Mouse (Mus musculus): ENCODE measurements around the gene Lamb2. TPM values are rescaled to one million over a fixed set of nuclear protein-coding genes. Genes with fewer than 3 reads are reported as not detected.

Gene Lamb2
- 0.44 TPM for polyA plus RNA-seq (2017; shearing (Covaris generic))

GRCm38 (mm10) chr9:108479721-108480351, at the start of gene Lamb2:
Lamb2 (plus strand) TSS chr9:108479736.

GRCm38 (mm10) chr9:108436182-108436581, 43.4 kb upstream of the Lamb2 start, which contains the start of gene BC048562:
BC048562 (plus strand) TSS chr9:108436482.

GRCm38 (mm10) chr9:108460319-108461178, 19.0 kb upstream of the Lamb2 start, which contains the start of gene Ccdc71:
Ccdc71 (plus strand) TSS chr9:108460527.

GRCm38 (mm10) chr9:108461181-108461631, 18.3 kb upstream of the Lamb2 start, which contains the start of gene Klhdc8b:
Klhdc8b (minus strand) TSS chr9:108461581.

GRCm38 (mm10) chr9:108490559-108491285, 11.2 kb downstream of the Lamb2 start, which contains the start of gene Usp19:
Usp19 (plus strand) TSS chr9:108490602.

GRCm38 (mm10) chr9:108507619-108508434, 28.3 kb downstream of the Lamb2 start, which contains the start of gene Qars:
Qars (plus strand) TSS chr9:108507706.

GRCm38 (mm10) chr9:108516380-108517251, 37.1 kb downstream of the Lamb2 start, which contains the start of gene Qrich1:
Qrich1 (plus strand) TSS chr9:108516806.

Other genes starting within 250 kb of the Lamb2 start
- 9.2 TPM for gene Dag1, start 215.8 kb upstream of the Lamb2 start, polyA plus RNA-seq (2017; shearing (Covaris generic))
- gene Nicn1, start 189.3 kb upstream of the Lamb2 start, polyA plus RNA-seq (2017; shearing (Covaris generic)) = 3.9 TPM
- 0.63 TPM for gene Amt, start 182.9 kb upstream of the Lamb2 start, polyA plus RNA-seq (2017; shearing (Covaris generic))
- 397 TPM for gene Rhoa, start 173.6 kb upstream of the Lamb2 start, polyA plus RNA-seq (2017; shearing (Covaris generic))
- gene Tcta, start 173.6 kb upstream of the Lamb2 start, polyA plus RNA-seq (2017; shearing (Covaris generic)) = 18.0 TPM
- gene Gpx1, start 140.8 kb upstream of the Lamb2 start, polyA plus RNA-seq (2017; shearing (Covaris generic)) = 707 TPM
- 171 TPM for gene Usp4, start 131.9 kb upstream of the Lamb2 start, polyA plus RNA-seq (2017; shearing (Covaris generic))
- gene 1700102P08Rik, start 86.9 kb upstream of the Lamb2 start, polyA plus RNA-seq (2017; shearing (Covaris generic)) = 2.0 TPM
- not detected for gene Ccdc36, start 51.3 kb upstream of the Lamb2 start, polyA plus RNA-seq (2017; shearing (Covaris generic))
- not detected for gene BC048562, start 43.3 kb upstream of the Lamb2 start, polyA plus RNA-seq (2017; shearing (Covaris generic))
- gene Ccdc71, start 19.2 kb upstream of the Lamb2 start, polyA plus RNA-seq (2017; shearing (Covaris generic)) = 56.3 TPM
- gene Klhdc8b, start 18.2 kb upstream of the Lamb2 start, polyA plus RNA-seq (2017; shearing (Covaris generic)) = 5.8 TPM
- 185 TPM for gene Usp19, start 10.9 kb downstream of the Lamb2 start, polyA plus RNA-seq (2017; shearing (Covaris generic))
- 106 TPM for gene Qars, start 28.0 kb downstream of the Lamb2 start, polyA plus RNA-seq (2017; shearing (Covaris generic))
- 160 TPM for gene Qrich1, start 37.1 kb downstream of the Lamb2 start, polyA plus RNA-seq (2017; shearing (Covaris generic))
- gene Impdh2, start 80.5 kb downstream of the Lamb2 start, polyA plus RNA-seq (2017; shearing (Covaris generic)) = 107 TPM
- 73.7 TPM for gene Ndufaf3, start 87.7 kb downstream of the Lamb2 start, polyA plus RNA-seq (2017; shearing (Covaris generic))
- 150 TPM for gene Dalrd3, start 90.2 kb downstream of the Lamb2 start, polyA plus RNA-seq (2017; shearing (Covaris generic))
- 105 TPM for gene Wdr6, start 99.0 kb downstream of the Lamb2 start, polyA plus RNA-seq (2017; shearing (Covaris generic))
- 21.6 TPM for gene P4htm, start 117.9 kb downstream of the Lamb2 start, polyA plus RNA-seq (2017; shearing (Covaris generic))
- gene Arih2, start 169.7 kb downstream of the Lamb2 start, polyA plus RNA-seq (2017; shearing (Covaris generic)) = 96.5 TPM
- 55.1 TPM for gene Slc25a20, start 182.4 kb downstream of the Lamb2 start, polyA plus RNA-seq (2017; shearing (Covaris generic))
- gene Prkar2a, start 209.6 kb downstream of the Lamb2 start, polyA plus RNA-seq (2017; shearing (Covaris generic)) = 3.0 TPM